Comparison of ENCODE assay signal across 18 mouse cellular contexts in the genomic region with DNA sequence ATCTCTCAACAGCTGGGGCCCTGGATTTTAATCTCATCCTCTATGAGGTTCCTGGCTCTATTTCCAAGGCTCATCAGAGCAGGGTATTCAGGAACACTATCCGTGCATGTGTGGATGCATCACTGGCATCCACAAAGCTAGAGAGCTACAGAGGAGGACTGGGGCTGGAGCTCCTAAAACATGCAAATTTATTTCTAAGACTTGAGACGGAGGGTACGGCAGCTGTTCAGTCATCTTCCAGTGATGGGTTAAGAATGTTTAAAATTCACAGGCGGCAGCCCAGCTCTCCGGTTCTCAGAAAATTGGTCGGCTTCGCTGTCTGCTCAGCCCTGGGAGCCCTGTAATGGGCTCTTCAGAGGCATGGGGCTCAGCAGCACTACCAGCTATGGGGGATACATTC.
DNase-seq lines count a peak whose midpoint lies in the region; ATAC-seq and TF ChIP-seq lines count a peak whose summit lies in the region.
"Had no signal": no experiment of that assay in that cellular context is flagged by ENCODE, and none has a peak within 500 bp of the region (broad histone marks: within the 10 kb centered on the region; RNA-seq: fewer than 3 reads in every experiment).

No protein-coding gene starts in this region.

- peak overlapping the region; percentile 1; the same call in 1 of the 2 replicates for H3K27ac ChIP-seq in ES-E14 (ENCODE audit: insufficient read depth, low read depth, low read length, poor library complexity, severe bottlenecking)
- H3K27ac ChIP-seq in forebrain, embryonic 16.5 days (ENCODE audit: low read length), result peak overlapping the region; percentile 80
- H3K27ac ChIP-seq in midbrain, embryonic 16.5 days (ENCODE audit: low read length), result peak overlapping the region; percentile 59
- H3K27ac ChIP-seq: heart, embryonic 15.5 days; kidney, postnatal 0 days; limb, embryonic 12.5 days; liver, embryonic 15.5 days had no signal

- peaks cover 8 to 24% of the 10 kb centered on the region in 2 experiments for H3K4me1 ChIP-seq in ES-E14 (ENCODE audit: control insufficient read depth in 2 of 2, insufficient read depth in 2 of 2, low read length in 2 of 2, poor library complexity in 1 of 2)
- H3K4me1 ChIP-seq in forebrain, embryonic 16.5 days (replicated peaks; ENCODE audit: control insufficient read depth, insufficient read depth, low read length), result peaks cover 18% of the 10 kb centered on the region
- peaks cover 7% of the 10 kb centered on the region; the same call in 1 of the 2 replicates for H3K4me1 ChIP-seq in midbrain, embryonic 16.5 days (ENCODE audit: control insufficient read depth, insufficient read depth, low read length)

- no peaks in the 10 kb centered on the region for H3K36me3 ChIP-seq in ES-E14 (ENCODE audit: control insufficient read depth, insufficient read depth, low read length, poor library complexity, severe bottlenecking)
- no peaks in the 10 kb centered on the region for H3K36me3 ChIP-seq in forebrain, embryonic 16.5 days (ENCODE audit: control insufficient read depth, insufficient read depth)
- no peaks in the 10 kb centered on the region for H3K36me3 ChIP-seq in midbrain, embryonic 16.5 days (ENCODE audit: control insufficient read depth, insufficient read depth, low read length)
- H3K36me3 ChIP-seq: heart, embryonic 15.5 days; limb, embryonic 12.5 days; liver, embryonic 15.5 days had no signal

- no peak overlapping the region for H3K4me2 ChIP-seq in forebrain, embryonic 16.5 days (ENCODE audit: low read length)
- H3K4me2 ChIP-seq in midbrain, embryonic 16.5 days (ENCODE audit: low read length), result no peak overlapping the region
- H3K4me2 ChIP-seq: heart, embryonic 15.5 days; limb, embryonic 12.5 days; liver, embryonic 15.5 days had no signal

- no peaks in the 10 kb centered on the region for H3K9me3 ChIP-seq in ES-E14 (ENCODE audit: control insufficient read depth, insufficient read depth, low read depth, low read length)
- H3K9me3 ChIP-seq in forebrain, embryonic 16.5 days (ENCODE audit: control insufficient read depth, low read length), result no peaks in the 10 kb centered on the region
- H3K9me3 ChIP-seq in midbrain, embryonic 16.5 days (replicated peaks; ENCODE audit: control insufficient read depth, low read length, poor library complexity, severe bottlenecking), result no peaks in the 10 kb centered on the region
- H3K9me3 ChIP-seq: heart, embryonic 15.5 days; limb, embryonic 12.5 days; liver, embryonic 15.5 days had no signal

- no peak overlapping the region; the same call in 1 of the 2 replicates for H3K9ac ChIP-seq in ES-E14 (ENCODE audit: insufficient read depth, low read depth, low read length, poor library complexity, severe bottlenecking)
- H3K9ac ChIP-seq in forebrain, embryonic 16.5 days (replicated peaks; ENCODE audit: low read depth, low read length), result 0 out of 2 replicates have a peak overlapping the region, but pooled peaks have one; percentile 36
- H3K9ac ChIP-seq in midbrain, embryonic 16.5 days (ENCODE audit: low read depth, low read length), result no peak overlapping the region
- H3K9ac ChIP-seq: heart, embryonic 15.5 days; limb, embryonic 12.5 days; liver, embryonic 15.5 days had no signal

- 32% methylated on average over 7 of the region's 7 CpGs for WGBS in forebrain, embryonic 16.5 days
- 24% methylated on average over 7 of the region's 7 CpGs for WGBS in midbrain, embryonic 16.5 days

- ATAC-seq in forebrain, embryonic 16.5 days, result peak; percentile 84
- no peak for ATAC-seq in midbrain, embryonic 16.5 days
- ATAC-seq: CD4-positive, CD25-positive, alpha-beta regulatory T cell, adult 4 months; inflammation-experienced regulatory T-cells, adult 6 months; Patski had no signal

- no peak overlapping the region for H3K4me3 ChIP-seq in ES-E14 (ENCODE audit: insufficient read depth in 1 of 2, low read depth in 1 of 2, low read length in 2 of 2, poor library complexity in 1 of 2, severe bottlenecking in 1 of 2)
- no peak overlapping the region for H3K4me3 ChIP-seq in forebrain, embryonic 16.5 days (replicated peaks; ENCODE audit: low read length)
- H3K4me3 ChIP-seq in midbrain, embryonic 16.5 days (ENCODE audit: low read depth, low read length), result no peak overlapping the region
- H3K4me3 ChIP-seq: heart, embryonic 15.5 days; limb, embryonic 12.5 days; liver, embryonic 15.5 days had no signal

- in situ Hi-C loops in ES-E14 (cut with MboI; ENCODE audit: low sequenced_read_pairs in 2 of 2, unreplicated experiment in 2 of 2), result no loop called here

- peak; percentile 34 for DNase-seq in layer of hippocampus, adult 9-11 months
- DNase-seq in layer of hippocampus, adult 11-12 months (ENCODE audit: low spot score), result no peak
- DNase-seq in ES-E14 (ENCODE audit: low read depth, low spot score), result no peak
- DNase-seq in spleen, postnatal 14 days (ENCODE audit: low spot score in 2 of 2), result no peak
- DNase-seq in kidney, adult 18-20 months, result no peak
- DNase-seq: cerebellum, adult 8-10 months; gastrocnemius, postnatal 14 days; lung, postnatal 36 days; thymus, postnatal 36 days had no signal

- no peaks in the 10 kb centered on the region for H3K27me3 ChIP-seq in forebrain, embryonic 16.5 days (replicated peaks; ENCODE audit: control insufficient read depth, insufficient read depth, low read length)
- H3K27me3 ChIP-seq in midbrain, embryonic 16.5 days (ENCODE audit: control insufficient read depth, insufficient read depth, low read depth, low read length), result no peaks in the 10 kb centered on the region
- H3K27me3 ChIP-seq: heart, embryonic 15.5 days; limb, embryonic 12.5 days; liver, embryonic 15.5 days; Patski had no signal

TF ChIP-seq in ES-E14, 5 proteins besides CTCF, POLR2A, EP300 and RAD21:
- no peak for TF ChIP-seq ZC3H11A (IDR thresholded peaks at IDR 0.05; ENCODE audit: borderline replicate concordance, low read depth, low read length)
- TF ChIP-seq MAFK (IDR thresholded peaks at IDR 0.05; ENCODE audit: insufficient read depth, low read depth, low read length), result no peak
- no peak for TF ChIP-seq HCFC1 (IDR thresholded peaks at IDR 0.05; ENCODE audit: borderline replicate concordance, insufficient read depth, low read length)
- no peak for TF ChIP-seq ZNF384 (IDR thresholded peaks at IDR 0.05; ENCODE audit: low read depth, low read length)
- TF ChIP-seq CHD2 (IDR thresholded peaks at IDR 0.05; ENCODE audit: low read depth, low read length), result no peak

Comparison
In these comparisons a context has a peak if more than half of its experiments do, and no peak if none do; other contexts are left out.
1. H3K27ac ChIP-seq: peak in every context shown above with its lines; median percentile 80 in forebrain, embryonic 16.5 days; 59 in midbrain, embryonic 16.5 days; 1 in ES-E14.